Mouse (Mus musculus) lung, adult 2 months (tissue): ENCODE measurements around the gene Csrnp1.

Experiments used
- CTCF ChIP-seq: fragments of 200-500 bp; IDR thresholded peaks from 2 replicates; pipeline ENCODE4 v1.5.1; 2011; ENCODE audit warnings: mild to moderate bottlenecking, low read length, control low read depth; ENCODE audit not compliant: insufficient read depth
- POLR2A ChIP-seq: fragments of 200-500 bp; IDR thresholded peaks from 2 replicates; pipeline ENCODE4 v1.6.1; 2011; ENCODE audit warnings: low read depth, mild to moderate bottlenecking, control low read depth, low read length, borderline replicate concordance; ENCODE audit errors: extremely low read depth

DNA sequence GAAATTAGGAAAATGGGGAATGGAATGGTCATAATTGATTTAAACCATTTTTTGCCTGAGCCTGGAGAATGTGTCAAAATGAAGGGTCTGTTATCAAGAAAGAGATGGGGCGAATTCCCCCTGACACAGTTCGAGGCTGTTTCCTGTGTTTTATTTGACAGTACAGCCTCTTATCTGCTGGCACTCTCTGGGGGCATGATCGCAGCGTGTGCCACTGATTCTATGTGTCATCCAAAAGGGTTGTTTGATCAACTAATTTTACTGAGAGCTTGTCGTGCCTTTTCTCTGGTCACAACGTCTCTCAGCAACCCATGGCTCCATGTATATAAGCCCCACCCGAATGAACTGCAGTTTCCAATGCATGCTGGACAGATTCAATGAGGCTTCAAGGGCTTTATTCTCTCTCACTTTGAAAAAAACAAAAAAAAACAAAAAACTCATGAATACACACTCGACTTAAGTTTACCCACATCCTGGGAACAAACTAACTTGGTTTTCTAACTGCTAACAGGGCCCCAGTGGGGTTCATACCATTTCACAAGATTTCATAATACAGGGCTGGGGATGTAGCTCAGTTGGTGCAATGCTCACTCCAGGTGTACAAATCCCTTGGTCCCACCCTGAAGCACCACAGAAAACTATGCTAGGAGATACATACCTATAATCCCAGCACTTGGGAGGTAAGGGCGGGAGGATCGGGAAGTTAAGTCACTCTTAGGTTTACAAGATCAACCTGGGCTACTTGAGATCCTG is 8.8 kb upstream of the Csrnp1 start:
- TF ChIP-seq POLR2A (no peak), CTCF (no peak)
